Mouse (Mus musculus): ENCODE measurements around the gene Bcl7c. TPM values are rescaled to one million over a fixed set of nuclear protein-coding genes. Genes with fewer than 3 reads are reported as not detected.

Bcl7c gene
- polyA plus RNA-seq, 1 experiment from 2014 or later = 49.5 TPM

GRCm38 (mm10) chr7:127714816-127715215, 6.1 kb upstream of the Bcl7c start:
- H3K36me3 ChIP-seq = no peaks in the 10 kb centered on the region
- no peaks in the 10 kb centered on the region for H3K9me3 ChIP-seq (replicated peaks)
- peaks cover 22% of the 10 kb centered on the region; the same call in 1 of the 2 replicates for H3K27me3 ChIP-seq (replicated peaks)
- peaks cover 17% of the 10 kb centered on the region for H3K4me1 ChIP-seq (replicated peaks)
- ATAC-seq (ENCODE audit: insufficient number of reproducible peaks, low FRiP score) = no peak
- no peak overlapping the region for H3K4me2 ChIP-seq
- H3K27ac ChIP-seq (ENCODE audit: poor library complexity, severe bottlenecking) = no peak overlapping the region
- no peak overlapping the region for H3K4me3 ChIP-seq
- whole genome bisulfite sequencing = 80% methylated on average over 4 of the region's 4 CpGs
- no peak overlapping the region for H3K9ac ChIP-seq

DNA sequence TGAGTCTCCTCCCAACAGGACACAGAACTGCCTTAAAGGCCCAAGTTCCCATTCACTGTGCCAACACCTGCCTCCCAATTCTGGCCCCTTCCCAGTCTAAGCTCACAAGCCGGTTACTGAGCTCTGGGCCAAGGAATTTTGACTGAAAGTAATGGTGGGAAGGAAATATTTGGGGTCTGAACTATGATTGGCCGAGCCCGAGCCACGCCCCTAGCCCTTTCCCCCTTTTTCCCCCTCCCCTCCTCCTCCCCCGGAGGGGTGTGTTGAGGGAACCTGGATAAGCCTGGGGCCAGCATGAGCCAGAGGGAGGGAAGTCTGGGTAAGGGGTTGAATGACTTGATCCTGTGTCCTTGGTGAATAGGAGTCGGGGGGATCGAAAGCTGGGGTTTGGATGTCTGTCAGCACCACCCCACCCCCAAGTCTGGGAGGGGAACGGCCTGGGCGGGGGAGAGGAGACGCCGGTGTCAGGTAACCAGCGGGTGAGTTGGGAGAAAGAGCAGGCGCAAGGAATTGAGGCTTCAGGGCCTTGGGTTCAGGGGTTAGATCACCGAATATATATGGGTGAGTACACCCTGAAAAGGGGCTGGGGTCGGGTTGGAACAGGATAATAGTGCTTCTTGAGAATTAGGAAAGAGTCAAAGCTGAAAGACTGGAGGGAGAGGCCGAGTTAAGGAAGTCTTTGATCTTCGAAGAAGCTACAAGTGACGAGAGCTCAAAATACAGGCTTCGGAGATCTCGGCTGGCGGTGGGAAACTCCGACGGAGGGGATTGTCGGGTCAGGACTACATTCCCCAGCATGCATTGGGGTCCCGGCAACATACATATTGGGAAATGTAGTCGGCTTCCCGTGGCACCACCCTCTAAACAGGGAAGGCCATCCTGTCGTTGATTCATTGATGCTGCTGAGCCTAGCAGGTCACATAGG, 4.0 kb upstream of the Bcl7c start, which contains the start of gene Ctf1:
Ctf1 (plus strand) TSS at position 276 of the 925 bp plus-strand sequence.
- H3K4me2 ChIP-seq = peak within 1 kb of the TSS; percentile 64
- no peaks in the 10 kb centered on the region for H3K36me3 ChIP-seq
- WGBS = 2% methylated on average over 28 of the region's 28 CpGs
- peak within 1 kb of the TSS; percentile 50 for H3K9ac ChIP-seq
- H3K9me3 ChIP-seq (replicated peaks) = no peaks in the 10 kb centered on the region
- ATAC-seq (ENCODE audit: insufficient number of reproducible peaks, low FRiP score) = peak; percentile 39; the same call in 1 of the 2 replicates
- H3K27ac ChIP-seq (ENCODE audit: poor library complexity, severe bottlenecking) = peak within 1 kb of the TSS; percentile 55
- H3K27me3 ChIP-seq (replicated peaks) = peaks cover 22% of the 10 kb centered on the region; the same call in 1 of the 2 replicates
- H3K4me1 ChIP-seq (replicated peaks) = peaks cover 26% of the 10 kb centered on the region
- peak within 1 kb of the TSS; percentile 40 for H3K4me3 ChIP-seq

DNA sequence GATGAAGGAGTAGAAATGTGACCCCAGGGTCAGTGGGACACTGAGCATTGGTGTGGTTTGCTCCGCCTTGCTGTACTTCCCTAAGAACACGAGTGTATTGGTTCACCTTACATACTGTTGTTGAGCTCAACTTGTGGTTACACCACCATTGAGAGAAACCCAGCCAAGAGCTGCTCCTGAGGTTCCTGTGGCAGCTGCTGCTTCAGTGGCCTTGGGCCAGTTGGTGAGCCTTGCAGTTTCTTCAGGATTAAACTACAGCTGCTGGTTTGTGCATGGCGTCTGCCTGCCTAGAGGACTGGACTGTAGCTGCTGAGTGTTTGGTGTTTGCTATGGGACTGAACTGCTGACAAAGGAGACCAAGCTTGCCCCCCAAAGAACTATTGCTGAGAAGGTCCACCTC, 2.7 kb upstream of the Bcl7c start:
- Histone ChIP-seq H3K9ac (no peak overlapping the region), H3K4me2 (no peak overlapping the region), H3K4me3 (no peak overlapping the region), H3K9me3 (replicated peaks) (no peaks in the 10 kb centered on the region), H3K27ac (ENCODE audit: poor library complexity, severe bottlenecking) (no peak overlapping the region), H3K4me1 (replicated peaks) (peaks cover 29% of the 10 kb centered on the region), H3K27me3 (replicated peaks) (peaks cover 14% of the 10 kb centered on the region; the same call in 1 of the 2 replicates), H3K36me3 (peaks cover 1% of the 10 kb centered on the region)
- WGBS = 75% methylated on average over 3 of the region's 3 CpGs
- no peak for ATAC-seq (ENCODE audit: insufficient number of reproducible peaks, low FRiP score)

GRCm38 (mm10) chr7:127711031-127711430, 2.3 kb upstream of the Bcl7c start:
- Histone ChIP-seq H3K9ac (no peak overlapping the region), H3K4me3 (no peak overlapping the region), H3K9me3 (replicated peaks) (no peaks in the 10 kb centered on the region), H3K4me2 (no peak overlapping the region), H3K4me1 (replicated peaks) (peaks cover 29% of the 10 kb centered on the region), H3K36me3 (peaks cover 6% of the 10 kb centered on the region), H3K27me3 (replicated peaks) (peaks cover 10% of the 10 kb centered on the region; the same call in 1 of the 2 replicates), H3K27ac (ENCODE audit: poor library complexity, severe bottlenecking) (no peak overlapping the region)
- 86% methylated on average over 3 of the region's 3 CpGs for WGBS
- ATAC-seq (ENCODE audit: insufficient number of reproducible peaks, low FRiP score) = no peak

DNA sequence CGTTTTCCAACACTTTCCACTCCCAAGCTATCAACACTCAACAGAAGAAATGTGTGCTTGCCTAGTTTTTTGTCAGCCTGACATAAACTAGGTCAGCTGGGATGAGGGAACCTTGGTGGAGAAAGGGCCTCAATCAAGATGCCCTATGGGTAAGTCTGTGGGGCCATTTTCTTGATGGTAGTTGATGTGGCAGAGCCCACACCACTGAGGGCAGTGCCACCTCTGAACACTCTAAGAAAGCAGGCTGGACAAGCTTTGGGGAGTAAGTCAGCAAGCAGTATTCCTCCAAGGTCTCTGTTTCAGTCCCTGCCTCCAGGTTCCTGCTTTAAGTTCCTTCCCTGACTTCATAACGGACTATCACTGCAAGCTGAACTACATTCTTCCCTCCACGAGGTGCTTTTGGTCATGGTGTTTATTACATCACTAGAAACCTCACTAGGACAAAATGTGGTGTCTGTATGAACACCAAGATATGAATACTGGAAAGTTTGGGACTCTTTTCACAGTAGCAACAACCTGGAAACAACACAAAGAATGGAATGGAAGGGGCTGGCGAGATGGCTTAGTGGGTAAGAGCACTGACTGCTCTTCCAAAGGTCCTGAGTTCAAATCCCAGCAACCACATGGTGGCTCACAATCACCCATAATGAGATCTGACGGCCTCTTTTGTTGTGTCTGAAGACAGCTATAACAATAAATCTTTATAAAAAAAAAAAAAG, 687 bp upstream of the Bcl7c start:
- Histone ChIP-seq H3K9ac (no peak overlapping the region; the same call in 1 of the 2 replicates), H3K27ac (ENCODE audit: poor library complexity, severe bottlenecking) (no peak overlapping the region), H3K27me3 (replicated peaks) (no peaks in the 10 kb centered on the region), H3K4me2 (peak overlapping the region; percentile 72), H3K9me3 (replicated peaks) (no peaks in the 10 kb centered on the region), H3K4me1 (replicated peaks) (peaks cover 29% of the 10 kb centered on the region), H3K36me3 (peaks cover 21% of the 10 kb centered on the region), H3K4me3 (peak overlapping the region; percentile 74)
- 76% methylated on average over 5 of the region's 5 CpGs for WGBS
- no peak for ATAC-seq (ENCODE audit: insufficient number of reproducible peaks, low FRiP score)

DNA sequence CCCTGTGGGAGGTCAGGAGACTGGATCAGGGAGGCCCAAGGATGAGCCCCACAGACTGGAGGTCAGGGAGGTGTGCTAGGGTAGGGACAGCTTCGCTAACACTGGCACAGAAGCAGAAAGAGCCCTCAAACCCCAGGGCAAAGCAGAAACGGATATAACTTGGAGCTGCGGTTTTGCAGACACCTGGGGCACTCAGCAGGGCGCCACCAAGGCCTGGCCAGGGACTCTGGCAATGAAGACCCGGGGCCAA, 851 bp downstream of the Bcl7c start:
- ATAC-seq (ENCODE audit: insufficient number of reproducible peaks, low FRiP score) = no peak
- peaks cover 36% of the 10 kb centered on the region for H3K36me3 ChIP-seq
- under 1% methylated on average over 5 of the region's 5 CpGs for WGBS

DNA sequence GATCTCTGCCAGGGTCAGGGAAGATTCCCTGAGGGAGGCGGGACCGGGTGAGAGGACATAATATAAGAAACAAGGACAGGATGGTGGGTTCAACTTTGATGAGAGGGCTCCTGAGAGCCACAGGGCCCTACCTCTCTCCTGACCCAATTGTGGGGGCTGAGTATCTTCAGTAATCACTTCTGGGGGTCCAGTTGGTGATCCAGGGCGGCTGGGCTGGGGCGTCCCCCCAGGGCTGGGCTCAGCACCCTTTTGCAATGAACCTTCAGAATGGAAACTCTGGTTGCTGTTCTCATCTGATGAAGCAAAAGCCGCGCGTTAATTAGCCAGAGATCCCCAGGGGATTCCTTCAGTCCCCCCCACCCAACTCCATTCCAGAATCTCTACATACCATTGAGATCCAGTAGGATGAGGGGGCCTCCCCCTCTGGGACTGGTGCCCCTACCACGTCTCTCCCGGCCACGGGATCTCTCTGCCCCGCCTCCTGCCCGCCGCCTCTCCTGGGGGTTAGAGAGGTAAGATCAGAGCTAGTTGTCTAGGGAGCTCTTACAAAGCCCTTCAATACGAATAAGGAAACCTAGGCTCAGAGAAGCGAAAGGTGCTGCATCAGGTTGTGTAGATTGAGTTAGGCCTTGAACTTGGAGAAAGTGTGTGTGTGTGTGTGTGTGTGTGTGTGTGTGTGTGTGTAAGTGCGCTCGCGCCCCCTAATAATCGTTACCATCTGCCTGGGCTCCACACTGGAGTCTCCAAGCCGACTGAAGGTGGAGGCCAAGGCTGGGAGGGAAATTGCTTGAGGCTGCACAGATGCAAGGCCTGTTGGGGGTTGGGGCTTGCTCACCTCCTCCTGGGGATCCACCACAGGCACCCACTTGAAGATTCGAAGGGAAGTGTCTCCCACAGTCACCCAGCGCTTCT, 1.4 kb downstream of the Bcl7c start:
- peak overlapping the region; percentile 97 for H3K27ac ChIP-seq (ENCODE audit: poor library complexity, severe bottlenecking)

More for the DNA sequence above, 851 bp downstream of the Bcl7c start:
- Histone ChIP-seq H3K4me3 (peak overlapping the region; percentile 74), H3K9me3 (replicated peaks) (no peaks in the 10 kb centered on the region), H3K4me1 (replicated peaks) (peaks cover 28% of the 10 kb centered on the region), H3K9ac (peak overlapping the region; percentile 82), H3K4me2 (peak overlapping the region; percentile 72), H3K27me3 (replicated peaks) (no peaks in the 10 kb centered on the region), H3K27ac (ENCODE audit: poor library complexity, severe bottlenecking) (peak overlapping the region; percentile 97)

DNA sequence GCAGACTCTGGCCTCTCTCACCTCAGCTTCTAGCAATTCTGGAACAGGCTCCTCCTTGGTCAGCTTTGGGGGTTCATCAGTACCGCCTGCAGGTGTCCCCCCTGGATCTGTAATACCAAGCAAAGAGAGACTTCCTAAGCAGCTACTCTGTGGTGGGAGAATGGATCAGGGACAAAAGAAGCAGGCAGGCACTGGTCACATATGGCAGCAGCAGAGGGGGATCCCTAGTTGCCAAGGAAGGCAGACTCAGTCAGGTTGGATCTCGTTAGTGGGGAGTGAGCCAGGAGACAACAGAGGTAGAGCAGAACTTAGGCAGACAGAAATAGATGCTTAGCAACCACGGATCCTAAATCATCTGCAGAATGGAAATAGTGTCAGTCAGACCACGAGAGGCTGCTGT, 3.0 kb downstream of the Bcl7c start:
- no peak for ATAC-seq (ENCODE audit: insufficient number of reproducible peaks, low FRiP score)
- Histone ChIP-seq H3K27me3 (replicated peaks) (no peaks in the 10 kb centered on the region), H3K9ac (no peak overlapping the region), H3K4me1 (replicated peaks) (peaks cover 17% of the 10 kb centered on the region), H3K27ac (ENCODE audit: poor library complexity, severe bottlenecking) (no peak overlapping the region), H3K4me2 (no peak overlapping the region), H3K4me3 (no peak overlapping the region), H3K36me3 (peaks cover 42% of the 10 kb centered on the region), H3K9me3 (replicated peaks) (no peaks in the 10 kb centered on the region)
- WGBS = 82% methylated on average over 4 of the region's 4 CpGs

More for the DNA sequence above, 1.4 kb downstream of the Bcl7c start:
- no peaks in the 10 kb centered on the region for H3K9me3 ChIP-seq (replicated peaks)
- 26% methylated on average over 22 of the region's 22 CpGs for WGBS
- H3K9ac ChIP-seq = peak overlapping the region; percentile 82
- no peaks in the 10 kb centered on the region for H3K27me3 ChIP-seq (replicated peaks)
- peaks cover 22% of the 10 kb centered on the region for H3K4me1 ChIP-seq (replicated peaks)
- peak overlapping the region; percentile 72 for H3K4me2 ChIP-seq
- H3K4me3 ChIP-seq = peak overlapping the region; percentile 74
- H3K36me3 ChIP-seq = peaks cover 39% of the 10 kb centered on the region
- no peak for ATAC-seq (ENCODE audit: insufficient number of reproducible peaks, low FRiP score)

DNA sequence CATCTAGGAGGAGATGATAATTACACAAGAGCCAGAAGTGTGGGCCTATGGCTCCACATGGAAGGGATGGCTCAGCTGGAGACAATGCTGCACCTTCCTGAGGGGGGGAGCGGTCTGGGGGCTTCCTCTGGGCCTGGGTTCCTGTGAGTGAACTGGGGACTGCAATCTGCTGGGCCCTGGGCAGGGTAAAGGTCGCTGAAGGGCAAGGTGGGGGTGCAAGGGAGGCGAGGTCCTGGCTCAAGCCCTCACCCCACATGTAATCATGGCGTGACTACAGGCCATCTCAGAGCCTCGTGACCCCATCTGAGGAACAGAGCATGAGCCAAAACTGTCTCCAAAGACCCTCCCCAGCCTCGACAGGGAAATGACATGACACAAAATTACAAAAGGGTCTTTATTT, 4.1 kb downstream of the Bcl7c start:
- no peaks in the 10 kb centered on the region for H3K9me3 ChIP-seq (replicated peaks)
- H3K27ac ChIP-seq (ENCODE audit: poor library complexity, severe bottlenecking) = no peak overlapping the region
- H3K9ac ChIP-seq = no peak overlapping the region
- no peak for ATAC-seq (ENCODE audit: insufficient number of reproducible peaks, low FRiP score)
- no peak overlapping the region for H3K4me2 ChIP-seq
- H3K36me3 ChIP-seq = peaks cover 50% of the 10 kb centered on the region
- H3K4me1 ChIP-seq (replicated peaks) = peaks cover 17% of the 10 kb centered on the region
- WGBS = 82% methylated on average over 6 of the region's 6 CpGs
- no peaks in the 10 kb centered on the region for H3K27me3 ChIP-seq (replicated peaks)
- H3K4me3 ChIP-seq = no peak overlapping the region

DNA sequence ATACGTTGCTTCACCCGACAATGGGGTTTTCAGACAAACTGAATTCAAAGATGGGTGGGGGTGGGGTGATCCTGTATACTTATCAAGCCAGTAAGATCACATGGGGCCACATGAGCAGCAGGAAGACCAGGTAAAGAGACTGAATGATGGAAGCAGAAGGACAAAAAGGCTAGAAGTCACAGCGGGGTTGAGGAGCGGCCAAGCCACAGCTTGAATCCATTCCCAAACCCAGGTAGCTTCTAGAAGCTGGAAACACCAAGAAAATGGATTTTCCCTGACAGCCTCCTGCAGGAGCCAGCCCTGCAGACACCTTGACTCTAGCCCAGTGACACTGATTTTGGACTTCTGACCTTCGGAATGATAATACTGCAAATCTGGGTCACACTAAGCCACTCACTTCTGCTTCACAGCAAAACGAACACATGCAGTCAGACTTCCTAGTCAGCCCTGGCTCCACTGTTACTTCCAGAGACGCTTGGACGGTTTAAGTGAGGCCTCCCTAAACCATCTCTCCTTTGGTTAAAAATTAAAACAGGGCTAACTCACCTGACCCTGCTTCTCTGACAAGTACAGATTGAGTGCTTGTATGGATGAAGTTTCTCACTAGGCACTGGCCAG, 5.1 kb downstream of the Bcl7c start:
- no peak overlapping the region for H3K9ac ChIP-seq
- no peaks in the 10 kb centered on the region for H3K9me3 ChIP-seq (replicated peaks)
- no peak overlapping the region for H3K4me3 ChIP-seq
- no peak overlapping the region for H3K27ac ChIP-seq (ENCODE audit: poor library complexity, severe bottlenecking)
- peaks cover 11% of the 10 kb centered on the region for H3K4me1 ChIP-seq (replicated peaks)
- ATAC-seq (ENCODE audit: insufficient number of reproducible peaks, low FRiP score) = no peak
- 87% methylated on average over 8 of the region's 8 CpGs for WGBS
- H3K27me3 ChIP-seq (replicated peaks) = no peaks in the 10 kb centered on the region
- H3K36me3 ChIP-seq = peaks cover 54% of the 10 kb centered on the region
- H3K4me2 ChIP-seq = no peak overlapping the region
